Mouse (Mus musculus): ENCODE data around the gene Atxn3.

Gene Atxn3

GRCm38 (mm10) chr12:101889351-101889750 lies 68.7 kb downstream of the Atxn3 start:
- no peak for DNase-seq (ENCODE audit: low spot score in 2 of 2)

GRCm38 (mm10) chr12:101888312-101888711 lies 69.7 kb downstream of the Atxn3 start:
- DNase-seq (ENCODE audit: low spot score in 2 of 2) = no peak

GRCm38 (mm10) chr12:101884926-101885325 lies 73.1 kb downstream of the Atxn3 start:
- DNase-seq (ENCODE audit: low spot score in 2 of 2) = no peak

GRCm38 (mm10) chr12:101876374-101876773 lies 81.7 kb downstream of the Atxn3 start:
- no peak for DNase-seq (ENCODE audit: low spot score in 2 of 2)

- DNase-seq (ENCODE audit: low spot score in 2 of 2) = no peak
These were observed 82.9 kb downstream of the Atxn3 start for GRCm38 (mm10) chr12:101875107-101875506.

Measured in heart, adult 9 months (tissue).